Mouse (Mus musculus) layer of hippocampus, postnatal 36 days (tissue): ENCODE measurements around the gene Rrnad1. TPM values are rescaled to one million over a fixed set of nuclear protein-coding genes. Genes with fewer than 3 reads are reported as not detected.
A peak's percentile ranks its signal among the peaks of the same experiment; 100 is the strongest.

ENCODE experiments used
- DNase-seq, 2 experiments: peaks; one replicate each; pipeline ENCODE4 v3.0.0; 2022
- total RNA-seq, 2 experiments: library from RNA; stranded (reverse); gene quantifications; 2 replicates each; pipeline ENCODE4 v1.2.3; 2021

The Rrnad1 gene
- total RNA-seq = 10 to 100 TPM; 23.5 to 27.9 TPM

DNA sequence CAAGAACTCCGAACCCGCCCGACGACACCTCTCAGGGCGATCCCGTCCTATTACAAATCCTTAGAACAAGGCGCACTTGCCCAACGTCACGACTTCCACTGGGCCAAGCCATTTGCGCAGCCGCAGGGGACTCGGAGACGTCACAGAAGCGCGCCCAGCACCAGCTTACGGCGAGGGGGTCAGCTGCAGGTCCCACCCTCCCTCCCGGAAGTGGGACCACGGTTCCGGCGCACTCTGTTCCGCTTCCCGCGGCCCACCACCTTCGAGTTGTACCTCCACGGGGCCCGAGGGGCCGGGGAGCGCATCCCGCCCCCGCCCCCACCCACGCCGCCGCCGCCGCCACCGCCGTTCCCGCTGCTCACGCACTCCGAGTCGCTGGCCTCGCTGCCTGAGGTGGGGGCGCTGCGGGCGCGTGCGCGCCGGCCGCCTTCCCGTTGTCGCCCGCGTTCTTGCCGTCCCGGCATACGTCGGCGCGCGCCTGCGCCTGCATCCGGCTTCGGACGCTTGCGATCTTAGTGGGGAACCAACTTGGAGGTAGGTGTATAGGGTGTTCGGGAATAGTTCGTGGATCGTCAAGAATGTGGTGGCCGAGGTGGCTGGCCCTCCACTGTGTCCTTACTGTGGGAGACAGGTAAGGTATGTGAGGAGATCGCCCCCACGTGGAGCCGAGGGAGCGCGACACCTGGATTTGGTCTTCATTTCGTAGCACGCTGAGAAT is at the start of gene Rrnad1, which contains the start of gene Isg20l2:
Gene Rrnad1, minus strand, starts transcription at position 640 of the 718 bp plus-strand sequence.
Gene Isg20l2, plus strand, starts transcription at position 237 of the 718 bp plus-strand sequence.
- DNase-seq = peak; percentile 98 to 99

DNA sequence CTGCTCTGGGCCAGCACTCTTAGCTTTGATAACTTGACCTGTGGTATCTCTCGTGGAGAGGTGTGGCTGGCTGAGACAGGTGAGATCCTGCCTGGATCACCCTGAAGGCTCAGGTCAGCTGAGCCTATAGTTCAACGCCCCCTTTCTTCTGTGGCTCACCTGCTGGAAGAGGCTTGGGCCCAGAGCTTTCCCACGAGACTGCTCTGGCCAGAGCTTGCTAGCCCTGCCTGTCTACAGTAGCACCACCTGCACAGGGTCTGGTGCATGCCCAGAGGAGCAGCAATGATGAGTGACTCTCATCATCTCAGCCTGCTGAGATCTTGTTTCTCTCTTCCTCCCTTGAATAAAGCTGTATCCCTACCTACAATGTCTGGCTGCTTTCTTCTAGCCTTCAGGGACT is 49.6 kb upstream of the Rrnad1 start:
- no peak for DNase-seq

DNA sequence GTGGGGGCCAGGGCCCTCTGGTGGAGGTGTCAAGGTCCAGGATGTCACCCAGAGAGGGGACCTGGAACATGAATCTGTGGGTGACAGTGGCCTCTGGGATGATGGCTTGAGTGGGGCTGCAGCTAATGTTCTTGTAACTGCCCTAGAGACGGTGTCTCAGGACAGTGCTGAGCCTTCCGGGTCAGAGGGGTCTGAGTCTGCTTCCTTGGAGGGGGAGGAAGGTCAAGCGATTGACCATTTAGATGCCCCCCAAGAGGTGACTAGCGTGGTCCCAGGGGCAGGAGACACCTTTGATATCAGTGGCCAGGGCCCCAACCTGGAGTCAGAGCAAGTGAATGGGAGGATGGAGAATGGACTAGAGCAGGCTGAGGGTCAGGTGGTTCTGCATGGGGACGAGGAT is 49.0 kb upstream of the Rrnad1 start:
- DNase-seq = no peak

DNA sequence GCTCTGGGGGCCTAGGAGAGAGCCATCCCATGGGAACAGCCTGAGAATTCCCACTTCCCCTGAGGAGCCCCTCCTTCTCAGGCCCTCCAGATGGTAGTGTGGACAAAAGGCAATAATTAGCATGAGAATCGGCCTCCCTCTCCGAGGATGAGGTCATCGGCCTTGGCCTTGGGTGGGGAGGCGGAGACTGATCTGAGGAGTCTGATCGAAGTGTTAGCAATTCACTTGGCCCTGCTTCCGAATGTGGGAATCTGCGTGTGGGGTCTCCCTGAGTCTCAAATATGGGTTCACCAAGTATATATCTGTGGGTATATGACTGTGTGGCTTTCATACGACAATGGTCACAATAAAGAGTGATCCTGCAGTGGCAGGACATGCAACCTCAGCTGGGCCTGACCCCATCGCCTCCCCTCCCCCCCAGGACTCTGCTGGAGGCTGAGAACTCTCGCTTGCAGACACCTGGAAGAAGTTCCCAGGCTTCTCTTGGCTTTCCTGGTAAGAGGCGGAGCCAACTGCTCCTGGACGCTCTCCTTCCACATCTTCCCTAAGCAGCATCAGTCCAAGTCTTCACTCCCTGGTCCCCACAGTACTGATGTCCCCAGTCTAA is 44.0 kb upstream of the Rrnad1 start:
- DNase-seq = no peak

DNA sequence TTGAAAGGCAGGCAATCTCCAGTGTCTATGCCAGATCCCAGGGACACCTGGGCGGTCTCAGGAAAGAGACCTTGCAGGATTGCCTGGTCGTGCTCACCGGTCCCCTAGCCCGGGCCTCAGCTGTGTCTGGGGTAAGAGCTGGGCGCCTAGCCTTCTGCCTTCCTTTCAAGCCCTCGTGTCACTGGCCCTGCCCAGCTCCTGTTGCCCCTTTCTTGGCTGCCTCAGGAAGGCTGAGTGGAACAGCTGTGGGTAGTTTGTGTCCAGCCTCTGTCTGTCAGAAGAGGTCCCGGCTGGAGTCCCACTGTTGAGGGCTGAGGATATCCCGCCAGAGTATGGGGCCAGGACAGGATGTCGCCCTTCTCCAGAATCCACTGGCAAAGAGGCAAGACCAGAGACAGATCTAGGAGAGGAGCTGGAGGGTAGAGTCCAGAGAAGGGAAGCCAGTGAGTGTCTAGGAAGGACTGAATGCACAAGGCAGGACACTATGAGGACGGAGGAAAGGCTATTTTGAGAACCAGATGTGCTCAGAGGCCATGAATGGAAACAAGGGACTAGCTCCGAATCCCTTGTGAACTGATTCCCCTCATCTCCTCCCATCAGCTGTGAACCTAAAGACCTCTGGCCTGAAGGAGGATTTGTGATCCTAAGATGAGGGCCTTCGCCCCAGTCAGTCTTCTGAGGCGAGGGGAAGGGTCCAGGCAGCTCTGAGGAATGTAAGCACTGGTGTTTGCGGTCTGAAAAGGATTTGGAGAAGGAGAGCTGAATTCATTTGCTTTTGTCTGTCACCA is 43.3 kb upstream of the Rrnad1 start:
- DNase-seq = no peak

DNA sequence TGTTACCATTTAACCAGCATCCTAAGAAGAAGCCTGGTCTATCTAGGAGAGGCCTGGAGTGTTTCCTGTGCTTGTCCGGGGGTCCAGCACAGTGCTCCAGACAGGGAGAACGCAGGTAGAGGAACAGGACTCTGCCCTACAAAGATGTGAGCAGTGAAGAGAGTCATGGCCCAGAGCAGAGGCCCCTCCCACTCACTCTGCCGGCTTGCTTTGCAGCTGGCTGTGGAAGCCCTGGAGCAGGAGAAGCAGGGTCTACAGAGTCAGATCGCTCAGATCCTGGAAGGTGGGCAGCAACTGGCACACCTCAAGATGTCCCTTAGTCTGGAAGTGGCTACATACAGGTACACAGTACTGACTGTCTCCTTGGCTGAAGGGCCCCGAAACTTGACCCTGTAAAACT is 42.3 kb upstream of the Rrnad1 start:
- no peak for DNase-seq

DNA sequence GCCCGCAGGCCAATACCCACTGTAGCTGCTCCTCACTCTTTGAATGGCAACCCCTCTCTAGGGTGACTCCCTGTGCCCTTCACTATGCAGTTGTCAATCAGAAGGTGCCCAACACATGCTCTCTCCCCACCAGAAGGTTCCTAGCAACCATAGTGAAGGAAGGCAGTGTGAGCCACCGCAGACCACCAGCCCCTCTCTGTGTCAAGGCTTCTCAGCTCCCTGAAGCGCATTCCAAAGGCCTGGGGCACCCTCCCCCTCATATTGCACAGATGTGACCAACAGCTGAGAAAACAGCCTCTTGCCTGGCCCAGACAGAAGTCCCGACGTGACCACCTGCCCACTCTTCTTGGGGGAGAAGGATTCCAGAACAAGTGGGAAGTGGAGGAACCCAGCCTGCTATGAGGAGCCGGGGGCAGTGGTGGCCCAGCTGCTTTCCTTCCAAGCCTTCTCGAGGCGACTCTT is 41.7 kb upstream of the Rrnad1 start:
- DNase-seq = no peak

DNA sequence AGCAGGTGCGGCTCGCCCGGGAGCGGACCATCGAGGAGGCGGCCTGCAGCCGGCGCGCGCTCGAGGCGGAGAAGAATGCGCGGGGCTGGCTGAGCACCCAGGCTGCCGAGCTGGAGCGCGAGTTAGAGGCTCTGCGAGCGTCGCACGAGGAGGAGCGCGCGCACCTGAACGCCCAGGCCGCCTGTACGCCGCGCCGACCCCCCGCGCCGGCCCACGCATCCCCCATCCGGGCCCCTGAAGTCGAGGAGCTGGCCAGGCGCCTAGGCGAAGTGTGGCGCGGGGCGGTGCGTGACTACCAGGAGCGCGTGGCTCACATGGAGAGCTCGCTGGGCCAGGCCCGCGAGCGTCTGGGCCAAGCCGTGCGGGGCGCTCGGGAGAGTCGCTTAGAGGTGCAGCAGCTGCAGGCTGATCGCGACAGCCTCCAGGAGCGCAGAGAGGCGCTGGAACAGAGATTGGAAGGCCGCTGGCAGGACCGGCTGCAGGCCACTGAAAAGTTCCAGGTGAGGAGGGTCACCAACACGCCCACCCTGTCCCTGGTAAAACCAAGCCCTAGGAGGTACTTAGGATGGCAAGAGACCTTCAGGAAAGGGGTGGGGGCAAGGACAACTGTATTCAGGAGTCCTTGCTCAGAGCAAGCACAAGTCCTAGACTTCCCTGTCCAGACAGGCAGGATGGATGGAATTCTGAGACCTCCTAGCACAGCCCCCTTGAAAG is 41.1 kb upstream of the Rrnad1 start:
- DNase-seq = no peak

DNA sequence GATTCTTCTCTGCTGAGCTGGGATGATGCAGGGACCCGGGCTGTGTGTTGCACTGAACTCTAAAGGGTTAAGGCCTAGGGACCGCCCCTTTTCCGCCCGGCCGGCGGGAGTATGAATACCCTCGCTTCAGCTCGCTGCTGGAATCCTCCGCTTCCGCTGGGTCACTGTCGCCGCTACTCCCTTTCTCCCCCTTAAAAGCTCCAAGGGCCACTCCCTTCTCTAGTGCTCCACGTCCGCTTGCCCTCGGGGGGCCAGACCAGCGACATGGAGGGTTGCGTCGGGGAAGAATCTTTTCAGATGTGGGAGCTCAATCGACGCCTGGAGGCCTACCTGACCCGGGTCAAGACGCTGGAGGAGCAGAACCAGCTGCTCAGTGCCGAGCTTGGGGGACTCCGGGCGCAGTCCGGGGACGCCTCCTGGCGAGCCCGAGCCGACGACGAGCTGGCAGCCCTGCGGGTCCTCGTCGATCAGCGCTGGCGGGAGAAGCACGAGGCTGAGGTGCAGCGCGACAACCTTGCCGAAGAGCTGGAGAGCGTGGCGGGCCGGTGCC is 40.5 kb upstream of the Rrnad1 start, which contains the start of gene Nes:
Gene Nes, plus strand, starts transcription at position 140 of the 550 bp plus-strand sequence.
- no peak for DNase-seq

DNA sequence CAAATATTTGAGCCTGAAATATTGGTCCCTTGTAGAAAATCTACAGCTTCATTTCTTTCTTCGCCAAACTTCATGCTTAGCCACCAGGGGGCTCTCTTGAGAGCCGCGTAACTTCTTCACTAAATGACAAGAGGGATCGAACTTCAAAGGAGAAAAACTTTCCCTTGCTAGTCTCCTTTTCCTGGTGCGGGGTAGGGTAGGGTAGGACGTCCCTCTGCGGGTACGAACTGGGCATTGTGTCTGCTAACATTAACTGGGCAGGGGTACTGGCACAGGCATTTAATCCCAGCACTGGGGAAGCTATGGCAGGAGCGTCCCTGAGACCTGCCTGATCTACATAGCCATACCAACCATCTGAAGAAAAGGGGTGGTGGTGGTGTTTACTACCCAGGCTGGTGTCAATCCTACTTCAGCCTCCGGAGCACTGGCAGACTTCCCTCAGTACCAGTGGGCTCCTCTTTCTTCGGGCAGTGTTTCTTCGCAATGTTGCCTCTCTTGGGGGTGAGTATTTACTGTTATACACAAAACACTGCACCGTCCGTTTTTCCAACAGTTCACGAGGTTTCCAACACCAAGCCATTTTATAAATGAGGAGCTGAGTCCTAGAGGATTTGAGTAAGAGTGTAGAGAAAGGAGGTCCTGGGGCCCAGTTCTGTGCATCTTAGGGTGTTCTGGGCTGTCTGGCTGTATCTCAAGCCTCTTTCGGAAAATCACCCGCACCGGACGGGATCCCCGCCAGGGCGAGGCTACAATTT is 39.8 kb upstream of the Rrnad1 start:
- peak in 1 of 2 experiments; percentile 46 for DNase-seq

DNA sequence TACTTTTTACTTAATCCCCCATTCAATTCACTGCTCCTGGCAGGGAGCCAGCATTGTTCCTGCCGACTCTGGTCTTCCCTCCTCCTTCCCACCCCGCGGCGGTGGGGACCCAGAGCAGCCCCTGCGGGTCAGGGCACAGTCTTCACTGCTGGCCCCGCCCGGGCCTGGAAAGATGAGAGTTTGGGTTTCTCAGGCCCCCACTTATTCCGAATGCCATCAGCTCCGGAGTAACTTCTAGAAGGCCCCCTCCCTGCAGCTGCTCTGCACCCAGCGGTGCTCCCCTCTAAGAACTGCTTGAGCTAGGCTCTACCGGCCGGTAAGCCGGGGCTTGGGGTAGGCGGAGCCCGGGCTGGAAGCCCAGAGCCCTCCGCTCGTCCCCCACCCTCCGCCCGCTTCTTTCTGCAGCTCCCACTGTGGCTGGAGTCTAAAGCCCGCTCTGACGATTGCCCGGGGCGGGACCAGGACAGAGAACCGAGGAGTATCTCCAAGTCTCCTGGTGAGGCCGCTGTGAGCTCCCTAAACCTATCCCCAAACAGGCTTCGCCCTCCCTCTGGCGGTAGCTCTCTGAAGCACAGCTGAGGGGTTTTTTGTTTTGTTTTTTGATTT is 30.2 kb upstream of the Rrnad1 start:
- peak; percentile 76 to 78 for DNase-seq

DNA sequence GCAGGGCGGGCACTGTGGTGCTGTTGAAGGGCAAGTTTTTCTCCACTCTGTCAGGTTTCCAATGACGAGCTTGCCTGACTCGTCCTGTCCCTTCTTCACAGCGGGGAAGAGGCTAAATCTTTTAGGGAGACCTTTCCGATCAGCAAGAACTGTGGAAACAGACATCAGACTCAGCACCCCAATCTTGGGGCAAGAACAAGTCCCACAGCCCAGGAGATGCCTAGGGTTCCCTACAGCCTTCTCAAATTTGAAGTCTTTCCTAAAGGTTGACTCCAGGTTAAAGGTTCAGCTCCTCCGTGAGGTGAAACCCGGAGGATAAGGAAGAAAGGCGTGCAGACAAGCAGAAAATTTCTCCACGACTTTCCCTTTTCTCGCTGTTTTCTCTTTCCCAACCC is 29.7 kb upstream of the Rrnad1 start:
- DNase-seq = no peak

DNA sequence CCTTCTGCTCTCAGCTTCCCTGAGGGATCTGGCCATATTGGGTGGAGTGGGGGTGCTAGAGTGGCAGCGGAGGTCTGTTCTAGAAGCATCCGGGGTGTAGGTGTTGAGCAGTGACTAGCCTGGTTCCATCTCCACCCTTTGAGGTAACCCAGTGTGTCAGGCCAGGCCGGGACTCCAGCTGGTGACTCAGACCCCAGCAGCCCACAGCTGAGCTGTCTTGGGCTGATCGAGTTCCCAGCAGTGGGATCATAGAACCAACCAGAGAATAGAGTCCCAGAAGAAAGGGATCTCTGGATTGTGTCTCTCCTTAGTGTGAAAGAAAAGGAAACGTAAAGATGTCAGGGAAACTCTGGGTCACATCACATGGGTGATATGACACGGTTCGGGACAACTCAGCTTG is 28.9 kb upstream of the Rrnad1 start:
- DNase-seq = no peak

DNA sequence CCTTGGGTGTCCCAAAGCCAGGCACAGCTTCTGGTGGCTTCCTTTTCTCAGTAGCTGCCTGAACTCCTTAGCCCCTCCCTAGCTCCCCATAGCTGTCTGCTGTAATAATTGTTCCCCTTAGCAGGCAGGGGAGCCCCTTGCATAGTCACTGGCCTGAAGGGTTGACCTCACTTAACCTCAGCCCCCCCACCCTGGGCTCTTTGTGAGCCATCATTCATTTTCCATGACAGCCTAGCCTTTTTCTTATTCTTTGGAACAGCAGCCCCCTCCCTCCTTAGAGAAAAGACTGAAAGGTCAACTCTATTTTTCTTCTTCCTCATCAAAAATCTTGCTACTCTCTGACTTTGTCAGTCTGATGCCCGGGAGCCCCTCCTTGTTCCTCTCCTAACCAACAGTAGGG is 28.4 kb upstream of the Rrnad1 start:
- DNase-seq = no peak

DNA sequence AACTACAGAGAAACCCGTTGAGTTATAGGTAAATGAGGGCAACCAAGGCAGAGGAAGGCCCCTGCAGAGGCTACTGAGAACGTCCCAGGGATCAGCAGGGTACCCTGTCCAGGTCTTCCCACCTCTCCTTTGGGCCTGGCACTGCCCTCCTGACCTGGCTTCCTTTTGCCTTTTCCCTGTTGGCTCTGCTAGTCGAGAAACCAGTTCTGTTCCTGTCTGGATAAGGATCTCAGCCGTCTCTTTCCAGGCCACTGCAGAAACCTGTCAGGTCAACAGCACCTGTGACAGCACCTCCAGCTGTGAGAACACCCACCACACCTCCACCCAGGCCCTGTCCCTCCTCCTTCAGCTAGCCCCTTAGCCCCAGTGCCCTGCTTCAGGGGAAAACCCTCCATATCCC is 28.0 kb upstream of the Rrnad1 start:
- no peak for DNase-seq

DNA sequence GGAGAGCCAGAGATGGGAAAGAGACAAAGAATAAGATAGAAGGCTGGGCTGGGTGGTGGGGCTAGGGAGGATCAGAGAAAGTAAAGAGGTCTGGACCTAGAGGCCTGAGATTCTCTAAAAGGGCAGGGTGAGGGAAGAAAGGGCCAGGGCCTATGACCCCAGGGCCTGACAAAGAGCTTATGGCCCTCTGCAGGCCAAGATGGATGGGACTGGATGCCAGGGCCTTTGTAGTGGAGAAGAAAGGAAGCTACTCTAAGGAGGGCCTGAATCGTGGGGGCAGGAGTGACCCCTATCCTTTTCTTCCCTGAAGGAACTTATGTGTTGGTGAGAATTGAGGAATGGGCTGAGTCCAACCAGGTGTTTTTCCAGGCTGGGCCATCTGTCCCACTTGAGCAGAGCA is 27.5 kb upstream of the Rrnad1 start:
- no peak for DNase-seq

DNA sequence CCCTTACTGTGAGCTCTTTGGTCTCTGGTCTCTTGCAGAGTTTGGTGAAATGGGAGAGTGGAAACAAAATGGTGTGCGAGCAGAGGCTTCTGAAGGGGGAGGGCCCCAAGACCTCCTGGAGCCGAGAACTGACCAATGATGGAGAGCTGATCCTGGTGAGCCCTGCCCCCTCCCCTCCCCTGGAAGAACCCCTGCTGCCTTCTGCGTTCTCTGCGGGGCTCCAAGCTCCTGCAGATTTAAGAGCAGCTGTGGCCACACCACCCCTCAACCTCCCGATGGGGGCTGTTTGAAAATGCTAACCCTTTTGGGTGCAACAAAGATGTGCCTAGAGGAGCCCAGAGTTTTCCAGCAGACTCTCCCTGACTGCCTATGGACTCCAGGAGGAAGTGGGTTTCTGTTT is 21.9 kb upstream of the Rrnad1 start:
- no peak for DNase-seq

DNA sequence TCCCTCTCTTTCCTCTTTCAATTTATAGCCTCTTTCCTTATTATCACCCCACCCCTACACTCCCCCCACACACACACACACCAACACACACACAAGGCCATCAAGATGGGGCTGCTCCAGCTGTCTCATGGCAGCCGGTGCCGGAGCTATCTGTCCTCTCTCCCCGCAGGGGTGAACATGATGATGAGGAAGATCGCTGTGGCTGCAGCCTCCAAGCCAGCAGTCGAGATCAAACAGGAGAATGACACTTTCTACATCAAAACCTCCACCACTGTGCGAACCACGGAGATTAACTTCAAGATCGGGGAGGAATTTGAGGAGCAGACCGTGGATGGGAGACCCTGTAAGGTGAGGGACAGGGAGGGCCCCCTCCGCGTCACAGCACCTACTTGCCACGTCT is 21.4 kb upstream of the Rrnad1 start:
- no peak for DNase-seq

DNA sequence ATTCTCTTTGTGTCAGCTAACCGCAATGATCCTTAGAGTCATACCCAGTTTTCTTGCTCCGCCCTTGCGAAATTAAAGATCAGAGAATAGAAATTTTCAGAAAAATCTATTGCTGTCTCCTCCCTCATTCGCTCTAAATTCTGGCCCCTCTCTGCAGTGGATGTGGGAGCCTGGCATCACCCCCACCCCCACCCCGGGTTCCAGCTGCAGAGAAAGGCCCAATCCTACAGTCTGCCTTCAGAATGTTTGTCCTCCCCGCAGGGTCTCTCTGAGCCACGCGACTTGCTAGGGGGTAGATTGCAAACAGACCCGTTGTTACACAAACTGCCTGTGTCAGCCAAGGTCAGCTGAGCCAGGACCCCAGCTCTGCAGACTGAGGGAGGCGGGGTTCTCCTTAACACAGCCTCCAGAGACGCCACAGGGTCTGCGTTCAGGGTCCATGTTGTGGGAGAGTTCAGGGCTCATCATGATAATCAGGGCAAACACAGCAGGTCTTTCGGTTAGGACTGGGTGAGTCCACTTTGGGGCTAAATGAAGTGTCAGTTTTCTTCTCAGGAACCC is 19.5 kb upstream of the Rrnad1 start:
- no peak for DNase-seq

DNA sequence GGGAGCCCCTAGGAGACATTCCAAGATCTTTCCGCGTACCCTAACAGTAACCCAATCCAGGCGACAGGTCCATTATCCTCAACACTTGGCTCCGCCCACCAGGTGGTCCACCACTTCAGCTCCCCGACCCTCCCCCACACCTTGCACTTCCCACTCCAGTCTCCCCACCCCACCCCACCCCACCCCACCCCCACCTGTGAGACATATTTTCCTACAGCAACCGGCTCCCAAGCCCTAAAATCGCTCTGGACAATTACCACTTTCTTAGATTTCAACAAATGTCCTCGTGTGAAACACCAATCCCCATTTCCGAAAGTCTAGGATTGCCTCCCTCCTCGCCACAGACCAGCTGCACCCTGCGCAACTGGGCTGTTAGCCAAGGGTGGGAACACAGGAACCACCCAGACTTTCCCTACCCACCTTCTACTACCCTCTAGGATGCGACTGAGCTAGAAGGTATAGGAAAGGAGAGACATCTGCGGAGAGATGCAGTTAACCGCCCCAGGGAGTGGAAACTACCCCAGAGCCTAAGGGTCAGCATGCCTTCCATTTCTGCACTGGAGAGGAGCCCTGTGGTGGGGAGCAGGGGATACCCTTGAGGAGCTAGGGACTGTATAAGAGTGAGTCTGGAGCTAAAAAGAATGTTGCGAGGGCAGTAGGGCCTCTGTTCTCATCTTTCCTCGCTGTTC is 18.9 kb upstream of the Rrnad1 start:
- DNase-seq = no peak
